Mouse (Mus musculus) midbrain, embryonic 14.5 days (tissue): ENCODE data around the gene Sult2b1. TPM values are rescaled to one million over a fixed set of nuclear protein-coding genes. Genes with fewer than 3 reads are reported as not detected.
A peak's percentile ranks its signal among the peaks of the same experiment; 100 is the strongest.

Source experiments
- ATAC-seq: fragments of 200-750 bp; cut with Nextera tagmentation; 2 replicates; pipeline ENCODE4 v1.8.0; 2017; ENCODE audit warnings: moderate number of reproducible peaks, moderate library complexity; ENCODE audit not compliant: low FRiP score, low TSS enrichment
- DNase-seq: peaks from one replicate; pipeline ENCODE4 v3.0.0-alpha.2; 2015
- H3K27ac ChIP-seq: fragments of 300-500 bp; sonication (generic); replicated peaks from 2 replicates; pipeline ENCODE4 v1.5.1; 2014; ENCODE audit warnings: mild to moderate bottlenecking, low read depth, low read length, moderate library complexity
- H3K27me3 ChIP-seq: fragments of 300-500 bp; sonication (generic); 2 replicates; pipeline ENCODE4 v1.6.1; 2014; ENCODE audit warnings: low read length, control low read depth, mixed read lengths; ENCODE audit not compliant: control insufficient read depth, insufficient read depth
- H3K36me3 ChIP-seq: fragments of 300-500 bp; sonication (generic); 2 replicates; pipeline ENCODE4 v1.6.1; 2014; ENCODE audit warnings: low read length, control low read depth; ENCODE audit not compliant: control insufficient read depth, insufficient read depth
- H3K4me1 ChIP-seq: fragments of 300-500 bp; sonication (generic); 2 replicates; pipeline ENCODE4 v1.6.1; 2014; ENCODE audit warnings: mild to moderate bottlenecking, antibody characterized with exemption, low read length, control low read depth; ENCODE audit not compliant: control insufficient read depth, insufficient read depth
- H3K4me2 ChIP-seq: fragments of 300-500 bp; sonication (generic); 2 replicates; pipeline ENCODE4 v1.6.1; 2014; ENCODE audit warnings: mild to moderate bottlenecking, low read length, moderate library complexity
- H3K4me3 ChIP-seq: fragments of 300-500 bp; sonication (generic); replicated peaks from 2 replicates; pipeline ENCODE4 v1.5.1; 2014; ENCODE audit warnings: low read depth, low read length
- H3K9ac ChIP-seq: fragments of 300-500 bp; sonication (generic); replicated peaks from 2 replicates; pipeline ENCODE4 v1.6.1; 2014; ENCODE audit warnings: mild to moderate bottlenecking, low read length, moderate library complexity
- H3K9me3 ChIP-seq: fragments of 300-500 bp; sonication (generic); 2 replicates; pipeline ENCODE4 v1.6.1; 2016; ENCODE audit warnings: low read length, control low read depth, mixed read lengths; ENCODE audit not compliant: control insufficient read depth
- WGBS: fragments of 180-500 bp; shearing (Covaris S2); extraction: QIAGEN DNeasy Blood & Tissue Kit; methylation state at CpG from one replicate; pipeline ENCODE4 v1.1.7; 2014; 5-methylcytosine and 5-hydroxymethylcytosine counted together
- polyA plus RNA-seq: library from polyadenylated mRNA; unstranded; fragments of >200 nt; fragmentation: Nextera tagmentation; extraction: Ambion mirVana; gene quantifications from 2 replicates; pipeline ENCODE4 v1.2.1, GENCODE M21; 2014

The Sult2b1 gene
- polyA plus RNA-seq, 1 experiment from 2014 or later: 5.2 TPM

DNA sequence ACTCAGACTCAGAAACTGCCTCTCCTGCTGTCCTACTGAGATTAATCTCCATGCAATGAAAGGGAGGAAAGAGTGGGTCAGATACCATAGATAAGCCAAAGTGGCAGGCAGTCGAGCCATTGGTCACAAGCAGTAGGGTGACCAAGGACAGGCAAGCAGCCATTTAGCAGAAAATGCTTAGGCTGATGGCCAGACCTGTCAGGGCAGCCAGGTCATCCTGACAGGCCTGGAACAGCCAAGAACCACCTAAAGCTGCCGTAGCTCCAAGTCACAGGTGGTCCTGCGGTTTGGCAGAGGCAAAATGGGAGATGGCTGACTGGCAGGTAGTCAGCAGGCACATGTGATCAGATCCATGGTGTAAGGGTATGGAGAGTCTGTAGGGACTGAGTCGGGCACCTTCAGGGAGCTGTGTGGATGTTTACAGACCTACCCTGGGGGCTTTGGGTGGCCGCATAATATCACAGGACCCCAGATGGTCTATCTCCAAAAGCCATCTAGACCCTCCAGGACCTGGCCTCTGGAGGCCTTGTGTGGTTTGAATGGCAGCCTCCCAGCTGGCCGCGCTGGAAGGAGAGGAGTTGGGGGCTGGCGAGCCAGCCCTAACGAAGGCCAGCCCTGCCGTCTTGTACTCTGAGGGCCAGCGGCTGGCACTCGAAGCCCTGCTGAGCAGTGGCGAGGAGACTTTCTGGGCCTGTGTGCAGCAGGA is 62.7 kb downstream of the Sult2b1 start:
- 64% methylated on average over 13 of the region's 13 CpGs for WGBS
- no peak overlapping the region for H3K4me2 ChIP-seq
- H3K9me3 ChIP-seq: no peaks in the 10 kb centered on the region
- no peak for ATAC-seq
- peaks cover 78% of the 10 kb centered on the region for H3K36me3 ChIP-seq
- H3K27me3 ChIP-seq: no peaks in the 10 kb centered on the region
- H3K4me1 ChIP-seq: peaks cover 15% of the 10 kb centered on the region
- DNase-seq: no peak
- H3K27ac ChIP-seq: no peak overlapping the region
- no peak overlapping the region for H3K4me3 ChIP-seq
- H3K9ac ChIP-seq: no peak overlapping the region

- no peak overlapping the region for H3K4me2 ChIP-seq
- H3K4me1 ChIP-seq: peaks cover 21% of the 10 kb centered on the region
- no peaks in the 10 kb centered on the region for H3K9me3 ChIP-seq
- no peak for DNase-seq
- WGBS: 86% methylated on average over 7 of the region's 7 CpGs
- no peak overlapping the region for H3K9ac ChIP-seq
- H3K27ac ChIP-seq: no peak overlapping the region
- ATAC-seq: no peak
- peaks cover 72% of the 10 kb centered on the region for H3K36me3 ChIP-seq
- H3K4me3 ChIP-seq: no peak overlapping the region
- H3K27me3 ChIP-seq: no peaks in the 10 kb centered on the region
Measured at GRCm38 (mm10) chr7:45721234-45721571, 63.3 kb downstream of the Sult2b1 start.

- 83% methylated on average over 14 of the region's 14 CpGs for WGBS
- Histone ChIP-seq H3K27me3 (no peaks in the 10 kb centered on the region), H3K4me1 (peaks cover 27% of the 10 kb centered on the region), H3K36me3 (peaks cover 67% of the 10 kb centered on the region), H3K9ac (no peak within 1 kb of the TSS), H3K9me3 (no peaks in the 10 kb centered on the region), H3K4me2 (no peak within 1 kb of the TSS), H3K27ac (no peak within 1 kb of the TSS), H3K4me3 (no peak within 1 kb of the TSS)
- ATAC-seq (no peak), DNase-seq (no peak)
Measured at GRCm38 (mm10) chr7:45720413-45721233, 63.8 kb downstream of the Sult2b1 start, which contains the start of gene Fam83e. Fam83e (plus strand) TSS chr7:45721212.

DNA sequence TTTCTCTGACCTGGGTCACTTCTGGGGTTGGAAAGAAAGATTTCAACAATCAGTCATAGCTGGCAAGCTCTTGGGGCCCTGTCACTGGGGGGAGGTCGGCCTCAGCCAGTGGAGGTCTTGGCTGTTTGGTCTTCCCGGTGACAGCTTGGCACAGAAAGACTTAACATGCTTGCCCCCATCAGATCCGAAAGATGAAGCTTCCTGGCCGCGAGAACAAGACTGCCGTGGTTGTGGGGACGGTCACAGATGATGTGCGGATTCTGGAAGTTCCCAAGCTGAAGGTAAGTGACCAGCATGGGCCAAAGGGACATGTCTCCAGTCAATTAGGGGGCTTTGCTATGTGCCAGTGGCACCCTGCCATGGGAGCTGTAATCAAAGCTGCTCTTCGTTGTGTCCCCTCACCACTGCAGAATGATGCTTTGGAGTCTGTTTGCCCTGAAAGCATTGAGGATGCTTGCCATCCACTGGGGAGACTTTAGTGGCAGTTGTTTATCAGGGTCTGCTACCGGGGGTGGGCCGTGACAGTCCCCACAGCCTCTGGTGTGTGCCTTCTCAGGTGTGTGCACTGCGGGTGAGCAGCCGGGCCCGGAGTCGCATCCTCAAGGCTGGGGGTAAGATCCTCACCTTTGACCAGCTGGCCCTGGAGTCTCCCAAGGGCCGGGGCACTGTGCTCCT is 64.6 kb downstream of the Sult2b1 start:
- DNase-seq: no peak
- Histone ChIP-seq H3K4me1 (peaks cover 29% of the 10 kb centered on the region), H3K9me3 (no peaks in the 10 kb centered on the region), H3K27ac (no peak overlapping the region), H3K9ac (no peak overlapping the region; the same call in 1 of the 2 replicates), H3K4me2 (no peak overlapping the region), H3K36me3 (peaks cover 59% of the 10 kb centered on the region), H3K4me3 (no peak overlapping the region), H3K27me3 (no peaks in the 10 kb centered on the region)
- 93% methylated on average over 15 of the region's 16 CpGs for WGBS
- ATAC-seq: no peak

DNA sequence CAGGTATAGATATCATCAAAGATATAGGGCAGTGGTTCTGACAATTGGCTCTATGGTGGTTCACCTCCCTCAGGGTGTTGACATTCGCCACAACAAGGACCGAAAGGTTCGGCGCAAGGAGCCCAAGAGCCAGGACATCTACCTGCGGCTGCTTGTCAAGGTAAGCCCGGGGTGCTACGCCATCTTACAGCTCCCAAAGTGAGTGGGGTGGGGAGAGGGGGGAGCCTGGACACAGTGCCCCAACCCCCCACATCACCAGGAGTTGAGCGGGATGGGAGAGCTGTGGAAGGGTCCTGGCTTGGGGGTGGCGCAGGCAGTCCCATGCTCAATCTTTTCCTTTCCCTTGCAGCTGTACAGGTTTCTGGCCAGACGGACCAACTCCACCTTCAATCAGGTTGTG is 65.3 kb downstream of the Sult2b1 start:
- 0 out of 2 replicates have a peak overlapping the region, but pooled peaks have one; percentile 92 for H3K27ac ChIP-seq
- WGBS: 84% methylated on average over 10 of the region's 10 CpGs
- peaks cover 36% of the 10 kb centered on the region for H3K4me1 ChIP-seq
- DNase-seq: no peak
- H3K36me3 ChIP-seq: peaks cover 52% of the 10 kb centered on the region
- peak overlapping the region; percentile 89 for H3K9ac ChIP-seq
- peak overlapping the region; percentile 90 for H3K4me3 ChIP-seq
- peak overlapping the region; percentile 91 for H3K4me2 ChIP-seq
- ATAC-seq: no peak
- H3K27me3 ChIP-seq: no peaks in the 10 kb centered on the region
- no peaks in the 10 kb centered on the region for H3K9me3 ChIP-seq

GRCm38 (mm10) chr7:45718331-45718730 is 66.1 kb downstream of the Sult2b1 start:
- no peak for ATAC-seq
- Histone ChIP-seq H3K4me3 (peak overlapping the region; percentile 90), H3K27ac (peak overlapping the region; percentile 92), H3K27me3 (no peaks in the 10 kb centered on the region), H3K4me2 (peak overlapping the region; percentile 91), H3K36me3 (peaks cover 46% of the 10 kb centered on the region), H3K4me1 (peaks cover 37% of the 10 kb centered on the region), H3K9me3 (no peaks in the 10 kb centered on the region), H3K9ac (peak overlapping the region; percentile 89)
- under 1% methylated on average over 20 of the region's 20 CpGs for WGBS
- DNase-seq: no peak

GRCm38 (mm10) chr7:45717918-45718297 is 66.6 kb downstream of the Sult2b1 start, which contains the start of gene Sphk2:
Sphk2 (minus strand) TSS chr7:45718002.
- 0% methylated on average over 41 of the region's 41 CpGs for WGBS
- Histone ChIP-seq H3K4me1 (peaks cover 37% of the 10 kb centered on the region), H3K27ac (peak within 1 kb of the TSS; percentile 92), H3K36me3 (peaks cover 46% of the 10 kb centered on the region), H3K9ac (peak within 1 kb of the TSS; percentile 89), H3K9me3 (no peaks in the 10 kb centered on the region), H3K27me3 (no peaks in the 10 kb centered on the region), H3K4me2 (peak within 1 kb of the TSS; percentile 96), H3K4me3 (peak within 1 kb of the TSS; percentile 90)
- ATAC-seq (peak; percentile 77), DNase-seq (peak; percentile 100)

- H3K9ac ChIP-seq: peak overlapping the region; percentile 73
- H3K4me2 ChIP-seq: peak overlapping the region; percentile 96
- no peak for DNase-seq
- H3K9me3 ChIP-seq: no peaks in the 10 kb centered on the region
- ATAC-seq: peak; percentile 32
- 13% methylated on average over 31 of the region's 31 CpGs for WGBS
- peaks cover 46% of the 10 kb centered on the region for H3K36me3 ChIP-seq
- H3K27me3 ChIP-seq: no peaks in the 10 kb centered on the region
- peak overlapping the region; percentile 90 for H3K4me3 ChIP-seq
- peak overlapping the region; percentile 92 for H3K27ac ChIP-seq
- H3K4me1 ChIP-seq: peaks cover 37% of the 10 kb centered on the region
Measured at GRCm38 (mm10) chr7:45716952-45717917, 67.2 kb downstream of the Sult2b1 start.
